Mouse (Mus musculus) bone marrow, adult 2 months (tissue): Measurements from ENCODE around the gene Igsf21.

Experiments
- CTCF ChIP-seq: fragments of 200-500 bp; IDR thresholded peaks from 2 replicates; pipeline ENCODE4 v1.5.1; 2011; ENCODE audit warnings: low read length, control low read depth; ENCODE audit not compliant: control insufficient read depth, insufficient read depth
- POLR2A ChIP-seq: fragments of 200-500 bp; IDR thresholded peaks from 2 replicates; pipeline ENCODE4 v1.6.1; 2011; ENCODE audit warnings: low read depth, mild to moderate bottlenecking, control low read depth, low read length, borderline replicate concordance; ENCODE audit not compliant: control insufficient read depth

DNA sequence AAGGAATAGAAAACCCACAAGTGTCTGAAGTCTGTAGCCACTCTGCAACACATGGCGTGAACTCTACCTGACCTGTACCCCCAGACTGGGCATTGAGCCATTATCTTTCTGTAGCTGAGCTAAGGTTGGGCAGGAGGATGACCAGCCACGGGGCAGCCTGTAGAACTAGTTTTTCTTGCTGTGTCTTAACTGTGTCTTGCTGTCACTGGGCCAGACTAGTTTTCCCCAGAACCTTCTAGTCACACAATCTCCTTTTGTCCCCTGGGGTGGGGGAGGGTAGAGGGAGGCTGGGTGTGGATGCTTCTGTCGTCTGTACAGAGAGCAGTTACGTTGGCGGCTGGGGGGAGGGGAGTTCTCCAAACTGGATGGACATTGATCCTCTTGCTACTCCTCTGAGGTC is 267.9 kb downstream of the Igsf21 start:
- TF ChIP-seq CTCF (no peak), POLR2A (no peak)
